Mouse (Mus musculus) olfactory bulb, adult 2 months (tissue): ENCODE data around the gene Hspb8. TPM values are rescaled to one million over a fixed set of nuclear protein-coding genes. Genes with fewer than 3 reads are reported as not detected.
"Not testable (repeated sequence)": the region's sequence is repeated elsewhere in the genome, so short reads cannot be mapped to it uniquely, and the experiment has no call there.

Experiments
- H3K27ac ChIP-seq: fragments of 200-500 bp; 2 replicates; pipeline ENCODE4 v1.5.1; 2012; ENCODE audit warnings: low read depth, low read length; ENCODE audit not compliant: insufficient read depth
- H3K4me1 ChIP-seq: fragments of 200-500 bp; 2 replicates; pipeline ENCODE4 v1.6.1; 2012; ENCODE audit warnings: low read length; ENCODE audit not compliant: control insufficient read depth, insufficient read depth
- H3K4me3 ChIP-seq: fragments of 200-500 bp; 2 replicates; pipeline ENCODE4 v1.5.1; 2012; ENCODE audit warnings: mild to moderate bottlenecking, low read depth, low read length, moderate library complexity; ENCODE audit not compliant: insufficient read depth
- CTCF ChIP-seq: fragments of 200-500 bp; IDR thresholded peaks from 2 replicates; pipeline ENCODE4 v1.5.1; 2012; ENCODE audit warnings: low read depth, mild to moderate bottlenecking, low read length, moderate library complexity; ENCODE audit not compliant: insufficient read depth
- POLR2A ChIP-seq: fragments of 200-500 bp; IDR thresholded peaks from 2 replicates; pipeline ENCODE4 v1.6.1; 2012; ENCODE audit warnings: mild to moderate bottlenecking, low read depth, low read length, moderate library complexity; ENCODE audit not compliant: insufficient read depth
- WGBS: fragments of 180-500 bp; shearing (Covaris S2); methylation state at CpG from one replicate; pipeline ENCODE4 v1.1.7; 2018; 5-methylcytosine and 5-hydroxymethylcytosine counted together
- polyA plus RNA-seq: library from polyadenylated mRNA; stranded (reverse); fragments of >200 nt; gene quantifications from 2 replicates; pipeline ENCODE4 v1.2.4, GENCODE M21; 2012; ENCODE audit warnings: low replicate concordance; ENCODE audit not compliant: missing spikeins, insufficient read depth, insufficient read length

Gene Hspb8
- polyA plus RNA-seq, 1 experiment, result not detected

- no peak for TF ChIP-seq CTCF
- TF ChIP-seq POLR2A, result no peak
- 93% methylated on average over 2 of the region's 2 CpGs for WGBS
- Histone ChIP-seq H3K4me3 (no peak overlapping the region), H3K4me1 (no peaks in the 10 kb centered on the region), H3K27ac (no peak overlapping the region)
Measured at GRCm38 (mm10) chr5:116404063-116404462, 18.6 kb downstream of the Hspb8 start.

DNA sequence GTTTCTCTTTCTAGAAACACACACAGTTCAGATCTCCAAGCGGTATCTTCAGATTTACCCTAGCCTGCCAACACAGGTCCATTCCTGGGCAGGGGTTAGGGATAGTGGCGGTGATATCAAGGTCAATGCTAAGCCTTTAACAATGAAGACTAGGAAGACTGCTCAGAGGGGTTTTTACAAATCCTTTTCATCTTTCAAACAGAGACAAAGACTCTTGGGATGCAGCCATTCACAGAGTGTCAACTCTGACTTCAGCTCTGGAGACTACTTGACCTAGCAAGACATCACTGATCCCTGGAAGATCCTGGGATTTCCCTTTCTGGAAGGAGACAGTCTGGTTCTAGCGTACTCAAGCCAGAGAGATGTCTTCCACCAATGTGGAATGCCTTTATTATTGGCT is 21.9 kb downstream of the Hspb8 start:
- Histone ChIP-seq H3K27ac (no peak overlapping the region), H3K4me1 (no peaks in the 10 kb centered on the region), H3K4me3 (no peak overlapping the region)
- TF ChIP-seq POLR2A (no peak), CTCF (no peak)
- 92% methylated on average over 3 of the region's 3 CpGs for WGBS

DNA sequence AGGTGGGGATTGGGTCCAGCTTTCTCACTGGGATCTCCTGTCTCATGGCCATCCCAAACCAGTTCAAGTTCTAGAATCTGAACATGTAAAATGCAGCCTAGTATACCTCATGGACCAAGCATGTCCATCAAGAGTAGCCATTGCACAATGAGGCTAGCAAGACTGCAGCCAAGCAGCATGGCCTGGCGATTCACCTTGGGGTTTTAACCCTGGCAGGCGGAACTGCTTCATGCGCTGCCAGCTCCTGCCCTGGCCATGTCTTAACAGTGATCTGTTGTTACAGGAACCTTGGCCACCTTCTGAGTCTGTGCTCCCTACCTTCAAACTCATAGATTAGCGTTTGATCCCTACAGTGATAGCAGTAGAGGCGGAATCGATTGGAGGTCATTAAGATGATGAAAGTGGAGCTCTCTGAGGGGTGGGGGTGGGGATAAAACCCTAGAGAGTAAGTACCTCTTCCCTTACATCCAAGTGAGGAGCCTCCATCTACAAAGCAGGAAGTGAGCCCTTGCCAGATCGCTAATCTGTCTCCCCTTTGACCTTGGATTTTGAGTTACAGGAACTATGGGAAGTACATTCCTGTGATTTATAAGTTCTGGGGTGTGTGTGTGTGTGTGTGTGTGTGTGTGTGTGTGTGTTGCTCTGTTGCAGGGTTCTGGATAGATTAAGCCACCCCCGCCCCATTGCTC is 22.5 kb downstream of the Hspb8 start:
- 90% methylated on average over 8 of the region's 8 CpGs for WGBS
- TF ChIP-seq POLR2A, result no peak
- TF ChIP-seq CTCF, result no peak
- no peak overlapping the region for H3K4me3 ChIP-seq
- no peak overlapping the region for H3K27ac ChIP-seq
- no peaks in the 10 kb centered on the region for H3K4me1 ChIP-seq

GRCm38 (mm10) chr5:116396104-116396503 is 26.6 kb downstream of the Hspb8 start:
- TF ChIP-seq POLR2A (no peak), CTCF (no peak)
- H3K4me1 ChIP-seq, result no peaks in the 10 kb centered on the region
- H3K4me3 ChIP-seq, result no peak overlapping the region
- 83% methylated on average over 5 of the region's 5 CpGs for WGBS
- no peak overlapping the region for H3K27ac ChIP-seq

- WGBS, result 90% methylated on average over 9 of the region's 9 CpGs
- no peak overlapping the region for H3K4me3 ChIP-seq
- TF ChIP-seq CTCF, result no peak
- TF ChIP-seq POLR2A, result no peak
- H3K4me1 ChIP-seq, result peaks cover 9% of the 10 kb centered on the region; the same call in 1 of the 2 replicates
- H3K27ac ChIP-seq, result no peak overlapping the region
Measured at GRCm38 (mm10) chr5:116392603-116393002, 30.1 kb downstream of the Hspb8 start.

DNA sequence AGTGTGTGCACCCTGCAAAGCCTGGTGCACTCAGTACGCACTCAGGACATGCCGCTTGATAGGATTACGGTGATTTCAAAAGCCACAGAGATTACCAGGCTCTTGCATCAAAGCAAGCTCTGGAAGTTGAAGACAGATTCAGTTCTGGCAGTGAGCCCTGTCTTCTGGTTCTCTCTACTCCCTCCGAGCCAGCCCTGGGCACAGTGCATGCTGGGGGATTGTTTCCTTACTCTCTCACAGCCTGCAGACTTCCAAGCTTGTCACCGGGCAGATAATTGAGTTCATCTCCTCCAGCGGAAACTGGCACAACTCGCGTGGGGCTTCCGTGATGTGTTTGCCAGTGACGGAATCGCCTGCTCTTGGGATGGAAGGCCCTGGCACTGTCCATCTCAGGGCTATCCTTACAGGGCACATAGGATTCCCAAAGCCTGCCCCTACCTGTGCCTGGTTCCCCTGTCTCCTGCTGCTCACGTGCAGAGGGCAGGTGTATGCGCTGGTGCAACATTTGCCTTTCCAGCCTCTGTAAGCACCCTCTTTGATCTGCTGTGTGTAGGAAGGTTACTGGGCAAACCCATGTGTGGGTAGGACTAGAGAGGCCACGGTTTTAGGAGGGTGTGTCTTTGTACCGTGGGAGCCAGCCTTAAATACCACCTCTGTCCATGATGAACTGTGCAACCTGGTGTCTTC is 32.7 kb downstream of the Hspb8 start:
- H3K27ac ChIP-seq, result no peak overlapping the region
- H3K4me3 ChIP-seq, result no peak overlapping the region
- peaks cover 9% of the 10 kb centered on the region; the same call in 1 of the 2 replicates for H3K4me1 ChIP-seq
- TF ChIP-seq POLR2A, result no peak
- no peak for TF ChIP-seq CTCF
- 21% methylated on average over 15 of the region's 15 CpGs for WGBS

- 70% methylated on average over 4 of the region's 4 CpGs for whole genome bisulfite sequencing
- Histone ChIP-seq H3K27ac (no peak overlapping the region), H3K4me3 (no peak overlapping the region), H3K4me1 (peaks cover 9% of the 10 kb centered on the region; the same call in 1 of the 2 replicates)
- TF ChIP-seq POLR2A (no peak), CTCF (no peak)
Measured at GRCm38 (mm10) chr5:116389321-116389720, 33.3 kb downstream of the Hspb8 start.

DNA sequence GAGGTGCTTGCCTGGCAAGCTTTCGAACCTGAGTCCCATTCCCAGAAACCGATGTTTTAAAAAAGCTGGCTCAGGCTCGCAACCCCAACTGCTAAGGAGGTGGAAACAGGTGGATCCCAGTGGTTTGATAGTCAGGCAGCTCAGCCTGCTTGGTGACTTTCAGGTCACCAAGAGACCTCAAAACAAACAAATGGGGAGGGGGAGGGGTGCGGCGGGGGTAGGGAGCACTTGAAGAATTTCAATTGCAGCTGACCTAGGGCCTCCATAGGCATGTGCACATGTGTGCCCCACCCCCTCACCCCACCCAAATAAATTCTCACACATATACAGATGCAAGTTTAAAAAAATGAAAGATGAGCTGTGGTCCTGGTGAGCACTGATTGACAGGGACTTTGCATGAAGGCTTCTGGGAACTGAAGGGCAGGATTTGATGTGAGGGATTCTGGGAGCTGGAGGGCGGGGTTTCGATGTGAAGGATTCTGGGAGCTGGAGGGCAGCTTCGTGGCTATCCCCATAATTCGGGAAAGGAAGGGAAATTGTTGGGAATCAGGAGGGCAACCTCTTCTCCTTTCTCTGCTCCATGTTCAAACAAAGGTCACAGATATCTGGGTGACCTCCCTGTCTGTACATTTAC is 35.2 kb downstream of the Hspb8 start:
- Histone ChIP-seq H3K27ac (no peak overlapping the region), H3K4me1 (peaks cover 9% of the 10 kb centered on the region; the same call in 1 of the 2 replicates), H3K4me3 (no peak overlapping the region)
- TF ChIP-seq CTCF (no peak), POLR2A (no peak)
- 90% methylated on average over 9 of the region's 9 CpGs for WGBS

GRCm38 (mm10) chr5:116386020-116386419 is 36.6 kb downstream of the Hspb8 start:
- no peak for TF ChIP-seq CTCF
- no peak for TF ChIP-seq POLR2A
- H3K27ac ChIP-seq, result no peak overlapping the region
- H3K4me1 ChIP-seq, result peaks cover 9% of the 10 kb centered on the region; the same call in 1 of the 2 replicates
- H3K4me3 ChIP-seq, result no peak overlapping the region
- WGBS, result 53% methylated on average over 11 of the region's 11 CpGs

DNA sequence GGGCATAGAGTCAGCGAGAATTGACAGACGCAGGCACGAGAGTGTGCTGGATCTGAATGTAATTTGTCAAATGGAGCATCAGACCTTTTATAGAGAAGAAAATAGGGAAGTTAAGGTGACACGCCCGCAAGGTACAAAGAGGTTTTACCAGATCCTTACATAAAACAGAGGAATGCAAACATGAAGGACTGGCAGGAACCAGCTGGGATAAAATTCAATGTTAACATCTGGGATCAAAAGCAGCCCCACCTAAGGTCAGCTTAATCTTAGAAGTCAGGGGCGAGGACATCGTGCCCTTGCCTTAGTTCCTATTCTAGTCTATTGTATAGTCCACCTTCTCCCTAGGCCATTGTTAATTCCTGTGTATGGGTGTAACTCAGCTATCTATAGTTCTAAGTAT is 40.0 kb downstream of the Hspb8 start:
- not testable (repeated sequence) for H3K4me3 ChIP-seq, H3K27ac ChIP-seq, H3K4me1 ChIP-seq
- WGBS, result 95% methylated on average over 7 of the region's 7 CpGs
